In the genomic region with DNA sequence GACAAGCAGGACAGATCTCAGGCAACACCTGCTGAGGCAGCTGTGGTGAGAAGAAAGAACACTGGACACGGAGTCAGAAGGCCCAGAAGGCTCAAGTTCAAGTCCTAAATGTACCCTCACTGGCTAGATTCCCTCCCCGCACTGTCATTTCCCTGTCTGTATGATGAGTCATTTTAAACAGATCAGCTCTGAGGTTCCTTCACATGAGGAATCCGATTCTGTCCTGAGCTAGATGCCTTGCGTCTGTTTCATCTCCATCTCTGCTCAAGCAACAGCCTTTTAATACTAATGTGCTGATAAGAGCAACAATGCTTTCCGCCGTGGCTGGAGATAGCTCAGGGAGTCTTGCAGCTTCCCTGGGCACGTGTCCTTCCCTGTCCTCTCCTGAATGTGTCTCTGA, we compare ENCODE assay signal across 25 mouse cellular contexts. TPM values are rescaled to one million over a fixed set of nuclear protein-coding genes. Genes with fewer than 3 reads are reported as not detected.
DNase-seq lines count a peak whose midpoint lies in the region; ATAC-seq and TF ChIP-seq lines count a peak whose summit lies in the region.
"Had no signal": no experiment of that assay in that cellular context is flagged by ENCODE, and none has a peak within 500 bp of the region (broad histone marks: within the 10 kb centered on the region; RNA-seq: fewer than 3 reads in every experiment).

No protein-coding gene starts in this region.

- H3K27me3 ChIP-seq in forebrain, embryonic 14.5 days (replicated peaks; ENCODE audit: control insufficient read depth, insufficient read depth, low read length): no peaks in the 10 kb centered on the region
- no peaks in the 10 kb centered on the region for H3K27me3 ChIP-seq in forebrain, embryonic 15.5 days
- H3K27me3 ChIP-seq in midbrain, embryonic 15.5 days (replicated peaks): no peaks in the 10 kb centered on the region
- H3K27me3 ChIP-seq: neural tube, embryonic 13.5 days; stomach, embryonic 15.5 days had no signal

- WGBS in forebrain, embryonic 14.5 days: 81% methylated on average over 7 of the region's 7 CpGs
- 81% methylated on average over 7 of the region's 7 CpGs for WGBS in forebrain, embryonic 15.5 days
- 68% methylated on average over 7 of the region's 7 CpGs for WGBS in midbrain, embryonic 15.5 days

- ATAC-seq in forebrain, embryonic 14.5 days: no peak
- no peak for ATAC-seq in forebrain, embryonic 15.5 days (replicated peaks)
- ATAC-seq in midbrain, embryonic 15.5 days (replicated peaks): no peak
- ATAC-seq in activated CD4-positive, CD25-positive, alpha-beta regulatory T cell, adult 4 months: no peak
- ATAC-seq: CD4-positive, CD25-positive, alpha-beta regulatory T cell, adult 4 months; forebrain, embryonic 16.5 days had no signal

- peaks cover 29% of the 10 kb centered on the region for H3K4me1 ChIP-seq in forebrain, embryonic 14.5 days (ENCODE audit: control insufficient read depth, insufficient read depth, low read length)
- peaks cover 54% of the 10 kb centered on the region for H3K4me1 ChIP-seq in forebrain, embryonic 15.5 days
- peaks cover 28% of the 10 kb centered on the region for H3K4me1 ChIP-seq in midbrain, embryonic 15.5 days
- H3K4me1 ChIP-seq: stomach, embryonic 15.5 days had no signal

- DNase-seq in forebrain, embryonic 14.5 days (ENCODE audit: low spot score): no peak
- no peak for DNase-seq in left cerebral cortex, adult 2 months (ENCODE audit: extremely low spot score in 1 of 2, low spot score in 2 of 2)
- DNase-seq in left cerebral cortex, postnatal 14 days (ENCODE audit: low spot score in 2 of 2): no peak
- DNase-seq in MN1 (ENCODE audit: low spot score): peak; percentile 57
- DNase-seq: adrenal gland, postnatal 25 days; cerebellum, postnatal 10 days; heart, adult 18-20 months; kidney, adult 8-10 months; kidney, postnatal 36 days; liver; lung, adult 18-20 months; right cerebral cortex, postnatal 14 days; thymus, adult 2 months had no signal

- H3K27ac ChIP-seq in forebrain, embryonic 14.5 days (ENCODE audit: low read depth, low read length): 0 out of 2 replicates have a peak overlapping the region, but pooled peaks have one; percentile 39
- H3K27ac ChIP-seq in forebrain, embryonic 15.5 days (replicated peaks): no peak overlapping the region
- H3K27ac ChIP-seq in left cerebral cortex, adult 2 months: peak overlapping the region; percentile 28; the same call in 1 of the 2 replicates
- peak overlapping the region; percentile 18; the same call in 1 of the 2 replicates for H3K27ac ChIP-seq in midbrain, embryonic 15.5 days
- H3K27ac ChIP-seq: heart, embryonic 15.5 days; macrophage; neural tube, embryonic 13.5 days; stomach, embryonic 15.5 days had no signal

- H3K9ac ChIP-seq in forebrain, embryonic 14.5 days (ENCODE audit: low read length): no peak overlapping the region
- no peak overlapping the region for H3K9ac ChIP-seq in forebrain, embryonic 15.5 days (replicated peaks)
- no peak overlapping the region for H3K9ac ChIP-seq in midbrain, embryonic 15.5 days
- H3K9ac ChIP-seq: heart, embryonic 15.5 days; neural tube, embryonic 13.5 days; stomach, embryonic 15.5 days had no signal

- TF ChIP-seq CTCF in left cerebral cortex, adult 2 months (IDR thresholded peaks at IDR 0.05): no peak

- intact Hi-C loops in left cerebral cortex, adult 2 months (cut with DNase I): no loop called here
- intact Hi-C loops in left cerebral cortex, postnatal 14 days (cut with DNase I): no loop called here

- no peak overlapping the region for H3K4me3 ChIP-seq in forebrain, embryonic 14.5 days (ENCODE audit: low read depth, low read length)
- no peak overlapping the region for H3K4me3 ChIP-seq in forebrain, embryonic 15.5 days
- no peak overlapping the region for H3K4me3 ChIP-seq in left cerebral cortex, adult 2 months
- H3K4me3 ChIP-seq in midbrain, embryonic 15.5 days: no peak overlapping the region
- H3K4me3 ChIP-seq: heart, embryonic 15.5 days; neural tube, embryonic 13.5 days; stomach, embryonic 15.5 days had no signal

- no peak overlapping the region for H3K4me2 ChIP-seq in forebrain, embryonic 14.5 days (ENCODE audit: low read length)
- H3K4me2 ChIP-seq in forebrain, embryonic 15.5 days (replicated peaks): no peak overlapping the region
- H3K4me2 ChIP-seq in midbrain, embryonic 15.5 days: no peak overlapping the region
- H3K4me2 ChIP-seq: heart, embryonic 15.5 days; neural tube, embryonic 13.5 days; stomach, embryonic 15.5 days had no signal

- H3K9me3 ChIP-seq in forebrain, embryonic 14.5 days (replicated peaks; ENCODE audit: control insufficient read depth, low read length): no peaks in the 10 kb centered on the region
- H3K9me3 ChIP-seq in forebrain, embryonic 15.5 days: no peaks in the 10 kb centered on the region
- H3K9me3 ChIP-seq in midbrain, embryonic 15.5 days: no peaks in the 10 kb centered on the region
- H3K9me3 ChIP-seq: G1E; heart, embryonic 15.5 days; neural tube, embryonic 13.5 days; stomach, embryonic 15.5 days had no signal

- H3K36me3 ChIP-seq in forebrain, embryonic 14.5 days (ENCODE audit: control insufficient read depth, insufficient read depth, low read length): peaks cover 6% of the 10 kb centered on the region; the same call in 1 of the 2 replicates
- H3K36me3 ChIP-seq in forebrain, embryonic 15.5 days: no peaks in the 10 kb centered on the region
- H3K36me3 ChIP-seq in midbrain, embryonic 15.5 days (replicated peaks): 0 out of 2 replicates have a peak, but pooled peaks cover 6% of the 10 kb centered on the region
- H3K36me3 ChIP-seq: G1E; heart, embryonic 15.5 days; stomach, embryonic 15.5 days had no signal

RNA-seq across cellular contexts. Expression of a gene that starts 22.7 kb away (rescaled TPM):
- polyA plus RNA-seq in forebrain, embryonic 14.5 days (2014; fragmentation: Nextera tagmentation; extraction: Ambion mirVana): 68.0 and 102 TPM in 2 replicates
- 117 and 137 TPM in 2 replicates for polyA plus RNA-seq in forebrain, embryonic 15.5 days (2015; fragmentation: Nextera tagmentation; extraction: Ambion mirVana)
- total RNA-seq in left cerebral cortex, adult 2 months (2021): 10 to 100 TPM; 69.6 to 78.8 TPM
- 10 to 100 TPM; 53.2 to 58.8 TPM for total RNA-seq in left cerebral cortex, postnatal 14 days (2021)
- polyA plus RNA-seq in midbrain, embryonic 15.5 days (2015; fragmentation: Nextera tagmentation; extraction: Ambion mirVana): 38.9 and 44.0 TPM in 2 replicates
- polyA plus RNA-seq in activated CD4-positive, CD25-positive, alpha-beta regulatory T cell, adult 4 months (2017; shearing (Covaris generic)): not detected
- total RNA-seq: adrenal gland, postnatal 25 days; gastrocnemius, adult 8-10 months had no signal
- polyA plus RNA-seq: CD4-positive, CD25-positive, alpha-beta regulatory T cell, adult 4 months; G1E; macrophage; spleen, adult 2 months had no signal

RNA-seq across cellular contexts. Expression of a gene that starts 59.7 kb away (rescaled TPM):
- 0.74 and 1.1 TPM in 2 replicates for polyA plus RNA-seq in forebrain, embryonic 14.5 days (2014; fragmentation: Nextera tagmentation; extraction: Ambion mirVana)
- polyA plus RNA-seq in forebrain, embryonic 15.5 days (2015; fragmentation: Nextera tagmentation; extraction: Ambion mirVana): 1.3 and 1.5 TPM in 2 replicates
- total RNA-seq in left cerebral cortex, adult 2 months (2021): 1 to 10 TPM; 3.9 to 4.4 TPM
- total RNA-seq in left cerebral cortex, postnatal 14 days (2021): 1 to 10 TPM; 2.3 to 2.7 TPM
- 0.99 and 1.0 TPM in 2 replicates for polyA plus RNA-seq in midbrain, embryonic 15.5 days (2015; fragmentation: Nextera tagmentation; extraction: Ambion mirVana)
- polyA plus RNA-seq in activated CD4-positive, CD25-positive, alpha-beta regulatory T cell, adult 4 months (2017; shearing (Covaris generic)): 1 to 10 TPM; 3.2 to 6.5 TPM

Comparison
In these comparisons a context has a peak if more than half of its experiments do, and no peak if none do; other contexts are left out.
1. RNA of a gene that starts 22.7 kb away (polyA plus RNA-seq): 117 to 137 TPM in forebrain, embryonic 15.5 days, 68.0 to 102 TPM in forebrain, embryonic 14.5 days and 38.9 to 44.0 TPM in midbrain, embryonic 15.5 days; not detected in activated CD4-positive, CD25-positive, alpha-beta regulatory T cell, adult 4 months; every median in the first group is over 10 times any median in the second.